Mouse (Mus musculus) embryo, embryonic 11 days (tissue): Measurements from ENCODE around the gene Lrig1.

Experiments
- DNase-seq: peaks from one replicate; pipeline ENCODE4 v3.0.0-alpha.2; 2015

Gene Lrig1

GRCm38 (mm10) chr6:94646274-94646863 is 53.6 kb downstream of the Lrig1 start:
- no peak for DNase-seq

- no peak for DNase-seq
These were observed 54.2 kb downstream of the Lrig1 start for GRCm38 (mm10) chr6:94645723-94646122.

GRCm38 (mm10) chr6:94644641-94645040 is 55.3 kb downstream of the Lrig1 start:
- no peak for DNase-seq

- DNase-seq: no peak
These were observed 56.0 kb downstream of the Lrig1 start for GRCm38 (mm10) chr6:94643989-94644388.

- DNase-seq: no peak
These were observed 57.9 kb downstream of the Lrig1 start for GRCm38 (mm10) chr6:94642048-94642447.

GRCm38 (mm10) chr6:94640297-94640696 is 59.7 kb downstream of the Lrig1 start:
- DNase-seq: peak; percentile 67

GRCm38 (mm10) chr6:94637024-94637434 is 62.9 kb downstream of the Lrig1 start:
- no peak for DNase-seq

GRCm38 (mm10) chr6:94635343-94635742 is 64.6 kb downstream of the Lrig1 start:
- no peak for DNase-seq

GRCm38 (mm10) chr6:94634710-94635109 is 65.2 kb downstream of the Lrig1 start:
- no peak for DNase-seq

GRCm38 (mm10) chr6:94634274-94634673 is 65.7 kb downstream of the Lrig1 start:
- DNase-seq: no peak

- DNase-seq: no peak
These were observed 68.2 kb downstream of the Lrig1 start for GRCm38 (mm10) chr6:94631779-94632082.

- peak; percentile 45 for DNase-seq
These were observed 68.7 kb downstream of the Lrig1 start for GRCm38 (mm10) chr6:94631051-94631778.

- no peak for DNase-seq
These were observed 71.2 kb downstream of the Lrig1 start for GRCm38 (mm10) chr6:94628787-94629186.

- peak; percentile 33 for DNase-seq
These were observed 72.0 kb downstream of the Lrig1 start for GRCm38 (mm10) chr6:94627714-94628595.

GRCm38 (mm10) chr6:94626807-94627206 is 73.2 kb downstream of the Lrig1 start:
- DNase-seq: no peak

- no peak for DNase-seq
These were observed 74.1 kb downstream of the Lrig1 start for GRCm38 (mm10) chr6:94625896-94626295.

- no peak for DNase-seq
These were observed 75.4 kb downstream of the Lrig1 start for GRCm38 (mm10) chr6:94624543-94624942.

GRCm38 (mm10) chr6:94622983-94623382 is 77.0 kb downstream of the Lrig1 start:
- DNase-seq: peak; percentile 70

- no peak for DNase-seq
These were observed 79.1 kb downstream of the Lrig1 start for GRCm38 (mm10) chr6:94620801-94621301.

GRCm38 (mm10) chr6:94620287-94620686 is 79.7 kb downstream of the Lrig1 start:
- DNase-seq: no peak

GRCm38 (mm10) chr6:94618671-94619070 is 81.3 kb downstream of the Lrig1 start:
- DNase-seq: no peak

GRCm38 (mm10) chr6:94615936-94616335 is 84.0 kb downstream of the Lrig1 start:
- no peak for DNase-seq

- no peak for DNase-seq
These were observed 85.6 kb downstream of the Lrig1 start for GRCm38 (mm10) chr6:94614346-94614745.
